Mouse (Mus musculus) layer of hippocampus, adult 2 months (tissue): ENCODE data around the gene Zfhx2. TPM values are rescaled to one million over a fixed set of nuclear protein-coding genes. Genes with fewer than 3 reads are reported as not detected.

Source experiments
- DNase-seq, 2 experiments: peaks; one replicate each; pipeline ENCODE4 v3.0.0; 2022; ENCODE audit warnings: low spot score in 2 of 2
- H3K27ac ChIP-seq: fragments of 200-600 bp; 2 replicates; pipeline ENCODE4 v1.8.1; 2022
- H3K4me3 ChIP-seq: fragments of 200-600 bp; 2 replicates; pipeline ENCODE4 v1.8.1; 2022; ENCODE audit warnings: mild to moderate bottlenecking
- CTCF ChIP-seq: fragments of 200-600 bp; conservative IDR thresholded peaks from 2 replicates; pipeline ENCODE4 v1.8.1; 2022; ENCODE audit warnings: antibody characterized with exemption, mild to moderate bottlenecking, moderate library complexity
- total RNA-seq, 2 experiments: library from RNA; stranded (reverse); gene quantifications; 2 replicates each; pipeline ENCODE4 v1.2.3; 2021

The Zfhx2 gene
- total RNA-seq, 2 experiments from 2014 or later, result 55.5 to 67.3 TPM

DNA sequence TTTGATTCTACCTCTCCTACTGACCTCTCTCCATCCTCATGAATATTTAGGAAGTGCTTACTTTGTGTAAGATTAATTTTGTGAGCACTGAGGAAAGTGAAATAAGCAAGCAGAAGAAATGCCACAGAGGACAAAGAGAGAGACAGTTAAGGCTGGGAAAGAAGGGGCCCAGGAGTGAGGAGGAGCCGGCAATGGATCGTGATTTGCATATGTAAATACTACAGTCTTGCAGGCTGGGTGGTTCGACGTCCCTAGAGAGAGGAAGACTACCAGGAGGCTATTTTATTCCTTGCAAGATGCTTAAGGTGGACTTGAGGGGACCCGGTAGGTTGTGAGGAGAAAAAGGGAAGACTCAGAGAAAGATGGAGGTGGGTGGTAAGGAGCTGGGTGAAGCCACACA is 11.0 kb downstream of the Zfhx2 start:
- Histone ChIP-seq H3K4me3 (no peak overlapping the region), H3K27ac (0 out of 2 replicates have a peak overlapping the region, but pooled peaks have one; percentile 2)
- DNase-seq, result no peak
- TF ChIP-seq CTCF, result no peak

DNA sequence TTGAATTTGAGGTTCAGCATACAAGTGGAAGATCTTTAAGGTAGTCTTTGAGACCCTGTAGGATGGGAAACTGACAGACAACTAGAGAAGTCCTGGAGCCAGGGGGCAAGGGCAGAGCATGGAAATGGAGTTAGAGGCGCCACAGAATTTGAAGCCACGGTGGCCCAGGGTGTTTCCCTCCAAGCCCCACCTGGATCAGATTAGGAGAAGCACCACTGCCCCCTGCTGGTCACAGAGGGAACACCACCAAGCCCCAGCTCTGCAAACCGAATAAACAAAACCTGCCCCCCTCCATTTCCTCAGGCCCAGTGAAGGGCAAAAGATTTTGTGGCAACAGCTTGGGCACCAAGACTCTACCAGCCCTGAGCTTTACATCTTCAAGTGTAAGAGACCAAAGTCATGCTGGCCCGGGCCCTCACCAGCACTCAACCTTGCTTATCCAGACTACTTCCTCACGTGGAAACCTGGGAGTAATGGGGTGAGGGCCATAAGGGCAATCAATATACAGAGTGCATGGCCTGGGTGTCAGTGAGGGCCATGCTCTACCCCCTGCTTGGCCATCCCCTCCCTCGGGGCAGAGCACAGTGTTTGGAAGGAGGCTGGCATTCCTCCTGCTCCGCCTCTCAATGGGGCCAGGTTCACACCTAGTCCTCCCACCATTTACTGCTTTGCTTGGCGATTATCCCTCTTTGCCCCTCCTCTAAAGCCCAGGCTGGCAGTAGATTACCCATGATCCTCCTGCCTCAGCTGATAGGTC is 12.7 kb downstream of the Zfhx2 start:
- TF ChIP-seq CTCF, result peak; percentile 96
- Histone ChIP-seq H3K27ac (peak overlapping the region; percentile 89), H3K4me3 (no peak overlapping the region)
- DNase-seq, result peak; percentile 63 to 83

DNA sequence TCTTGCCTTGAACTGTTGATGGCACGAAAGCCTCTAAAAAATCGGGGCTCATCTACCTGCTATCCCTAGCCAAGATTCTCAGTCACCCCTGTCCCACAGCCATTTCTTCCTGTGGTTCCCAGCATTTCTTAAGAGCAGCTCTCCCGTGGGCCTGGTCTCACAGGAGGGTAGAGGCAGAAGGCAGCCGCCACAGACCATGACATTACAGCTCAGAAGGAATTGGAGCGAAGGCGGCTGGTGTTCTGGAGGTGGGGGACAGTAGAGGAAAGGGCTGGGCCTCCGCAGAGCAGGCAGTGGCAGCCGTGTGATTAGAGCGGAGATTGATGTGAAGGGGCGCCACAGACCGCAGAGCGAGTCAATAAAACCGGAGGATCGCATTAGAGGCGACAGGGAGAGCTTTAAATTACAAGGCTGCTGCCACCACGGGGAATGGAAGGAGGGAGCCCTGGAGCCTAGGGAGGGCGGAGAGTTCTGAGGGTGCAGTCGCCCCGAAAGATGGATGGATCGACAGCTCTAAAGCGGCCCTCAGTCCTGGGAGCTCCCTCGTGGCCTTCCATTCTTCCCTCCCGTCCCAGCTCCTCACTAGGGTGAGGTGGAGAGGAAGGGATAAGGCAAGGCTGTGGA is 13.6 kb downstream of the Zfhx2 start:
- H3K27ac ChIP-seq, result peak overlapping the region; percentile 89
- no peak for TF ChIP-seq CTCF
- no peak for DNase-seq
- peak overlapping the region; percentile 8; the same call in 1 of the 2 replicates for H3K4me3 ChIP-seq

DNA sequence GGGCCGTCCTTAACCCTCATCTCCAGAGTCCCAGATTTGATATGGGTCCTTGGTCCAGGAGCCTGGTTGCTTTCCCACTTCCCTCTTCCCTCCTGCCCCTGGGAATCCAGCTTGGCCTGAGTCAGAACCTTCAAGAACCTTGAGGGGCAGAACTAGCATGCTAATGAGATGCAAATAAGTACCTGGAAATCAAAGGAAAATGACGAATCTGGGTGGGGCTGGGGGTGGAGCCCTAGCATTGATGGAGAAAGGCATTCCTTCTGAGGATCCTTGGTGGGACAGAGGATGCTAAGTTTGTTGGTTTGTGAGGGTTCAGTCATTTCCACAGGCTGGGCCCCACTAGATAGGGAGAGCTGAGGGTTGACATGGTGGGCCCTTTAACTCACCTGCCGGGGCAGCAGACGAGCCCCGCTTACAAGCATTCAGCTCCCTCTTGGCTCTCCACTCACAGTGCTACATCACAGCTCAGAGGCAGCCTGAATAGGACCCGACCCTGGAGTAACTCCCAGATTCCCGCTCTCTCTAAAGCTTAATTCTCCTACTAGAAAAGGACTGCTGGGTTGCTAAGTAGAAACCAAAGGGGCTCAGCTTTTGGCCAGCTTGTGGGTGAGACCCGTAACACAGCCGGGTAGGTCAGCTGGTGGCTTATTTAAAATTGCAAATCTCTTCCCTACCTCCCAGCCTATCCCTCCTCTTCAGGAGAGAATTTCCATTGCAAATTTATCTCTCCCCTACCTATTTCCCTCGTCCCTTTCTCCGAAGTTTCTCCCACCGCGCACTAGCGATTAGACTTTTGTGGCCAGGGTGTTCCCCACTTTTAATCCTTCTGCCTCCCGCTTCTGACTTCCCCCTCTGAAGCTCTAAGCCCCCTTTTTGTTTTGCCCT is 14.4 kb downstream of the Zfhx2 start:
- DNase-seq, result peak in 1 of 2 experiments; percentile 63
- no peak overlapping the region; the same call in 1 of the 2 replicates for H3K4me3 ChIP-seq
- TF ChIP-seq CTCF, result no peak
- H3K27ac ChIP-seq, result peak overlapping the region; percentile 89

DNA sequence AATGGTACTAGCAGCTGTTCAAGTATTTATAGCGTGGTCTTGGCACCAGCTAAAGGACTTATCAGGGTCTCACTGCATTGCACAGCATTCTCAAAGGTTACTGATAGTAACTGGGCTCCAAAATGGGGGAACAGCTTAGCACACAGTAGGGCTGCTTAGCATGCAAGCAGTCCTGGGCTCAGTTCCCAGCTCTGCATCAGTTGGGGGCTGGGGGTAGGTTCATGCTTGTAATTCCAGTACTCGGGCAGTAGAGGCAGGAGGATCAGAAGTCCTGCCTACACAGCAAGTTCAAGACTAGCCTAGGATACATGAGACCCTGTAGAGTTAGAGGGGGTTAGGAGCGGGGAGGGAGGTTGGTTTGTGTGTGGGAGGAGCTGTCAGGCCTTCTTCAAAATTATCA is 15.2 kb downstream of the Zfhx2 start:
- TF ChIP-seq CTCF, result peak; percentile 39
- Histone ChIP-seq H3K27ac (peak overlapping the region; percentile 89), H3K4me3 (no peak overlapping the region)
- no peak for DNase-seq

DNA sequence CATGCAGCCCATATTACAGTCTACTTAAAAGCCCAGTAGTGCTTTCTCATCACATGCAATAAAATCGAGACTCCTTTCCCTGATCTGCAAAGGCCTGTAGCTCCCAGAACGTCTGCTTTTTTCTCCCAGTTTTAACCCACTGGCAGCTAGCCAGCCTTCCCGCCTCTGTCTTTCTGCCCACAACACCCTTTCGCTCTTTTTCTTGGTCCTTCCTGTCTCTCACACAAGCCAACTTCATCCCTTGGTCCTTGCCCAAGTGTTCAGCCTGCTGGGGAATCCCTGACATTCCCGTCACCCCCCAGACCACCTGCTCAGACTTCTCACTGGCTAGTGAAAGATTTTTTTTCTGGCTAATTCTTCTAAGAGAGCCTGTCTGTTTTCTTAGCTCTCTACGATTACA is 15.9 kb downstream of the Zfhx2 start:
- H3K4me3 ChIP-seq, result no peak overlapping the region
- H3K27ac ChIP-seq, result peak overlapping the region; percentile 89
- no peak for DNase-seq
- TF ChIP-seq CTCF, result no peak

DNA sequence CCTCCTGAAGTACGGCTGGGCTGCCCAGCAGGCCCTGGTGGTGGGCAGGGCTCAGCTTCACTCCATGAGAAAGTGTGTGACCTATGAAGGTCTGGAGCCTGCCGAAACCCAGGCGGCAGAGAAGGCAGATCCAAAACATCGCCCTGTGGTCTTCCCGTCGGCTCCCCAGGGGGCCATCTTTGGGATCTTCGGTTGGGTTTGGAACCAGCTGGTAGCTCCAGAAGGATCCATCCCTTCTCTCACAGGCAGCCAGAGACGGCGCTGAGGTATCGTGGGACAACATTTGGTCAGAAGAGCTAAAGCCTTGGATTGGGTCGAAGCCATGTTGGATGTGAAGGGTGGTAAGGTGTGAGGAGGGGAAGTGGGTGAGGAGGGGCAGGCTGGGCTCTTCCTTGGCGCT is 17.7 kb downstream of the Zfhx2 start:
- no peak overlapping the region for H3K4me3 ChIP-seq
- H3K27ac ChIP-seq, result peak overlapping the region; percentile 89; the same call in 1 of the 2 replicates
- no peak for DNase-seq
- no peak for TF ChIP-seq CTCF

DNA sequence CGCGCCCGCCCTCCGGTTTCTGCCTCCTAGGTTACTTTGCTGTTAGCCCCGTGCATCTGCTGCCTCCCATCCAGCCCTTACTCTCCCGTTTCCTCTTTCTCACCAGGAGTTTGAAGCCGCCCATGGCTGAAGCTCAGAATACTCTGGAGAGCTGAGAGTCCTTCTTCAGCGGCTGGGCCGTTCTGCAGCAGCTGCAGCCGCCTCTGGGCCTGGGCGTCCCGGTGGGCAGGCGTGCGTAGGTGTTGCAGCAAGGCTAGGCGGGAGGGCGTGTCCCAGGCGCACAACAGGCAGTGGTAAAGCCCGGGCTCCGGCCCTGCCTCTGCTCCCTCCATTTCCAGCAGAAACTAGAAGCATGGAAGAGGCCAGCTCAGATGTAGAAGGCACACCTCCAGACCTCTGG is 20.4 kb downstream of the Zfhx2 start:
- no peak for TF ChIP-seq CTCF
- Histone ChIP-seq H3K4me3 (no peak overlapping the region), H3K27ac (peak overlapping the region; percentile 72)
- no peak for DNase-seq

DNA sequence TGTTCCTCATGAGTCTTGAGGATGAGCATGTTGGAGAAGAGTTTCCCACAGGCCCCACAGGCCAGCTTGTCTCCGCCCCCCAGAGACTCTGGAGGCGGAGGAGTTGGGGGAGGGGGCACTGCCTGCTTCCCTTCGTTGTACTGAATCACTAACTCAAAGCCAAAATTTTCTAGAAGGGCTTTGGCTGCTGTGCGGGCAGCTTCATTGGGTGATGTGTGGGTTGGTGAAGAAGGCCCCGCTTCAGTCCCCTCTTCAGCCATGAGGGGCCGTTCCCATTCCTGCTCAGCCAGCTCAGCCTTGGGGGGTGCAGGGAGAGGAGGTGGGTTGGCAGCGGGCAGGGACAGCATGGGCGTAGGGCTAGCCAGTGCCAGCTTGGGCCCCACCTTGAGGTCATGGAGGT is 26.1 kb downstream of the Zfhx2 start:
- no peak for TF ChIP-seq CTCF
- no peak for DNase-seq
- peak overlapping the region; percentile 69 for H3K27ac ChIP-seq
- H3K4me3 ChIP-seq, result no peak overlapping the region

DNA sequence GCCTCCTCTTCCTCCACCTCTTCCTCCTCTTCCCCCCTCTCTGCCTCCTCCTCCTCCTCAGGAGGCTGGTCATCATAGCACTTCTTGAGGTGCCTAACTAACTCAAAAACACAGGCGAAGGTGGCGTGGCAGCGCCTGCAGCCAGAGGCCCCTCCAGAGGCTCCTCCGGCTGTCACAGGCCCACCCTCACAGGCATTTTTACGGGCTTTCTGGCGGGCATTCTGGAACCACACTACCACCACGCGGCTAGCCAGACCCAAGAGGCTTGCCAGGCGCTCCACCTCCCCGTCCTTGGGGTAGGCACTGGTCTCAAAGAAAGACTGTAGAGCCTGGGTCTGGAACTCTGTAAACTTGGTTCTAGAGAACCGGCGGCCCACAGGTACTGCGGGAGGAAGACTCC is 26.7 kb downstream of the Zfhx2 start:
- TF ChIP-seq CTCF, result peak; percentile 17; the same call in 1 of the 2 replicates
- Histone ChIP-seq H3K4me3 (no peak overlapping the region), H3K27ac (peak overlapping the region; percentile 69)
- DNase-seq, result no peak

DNA sequence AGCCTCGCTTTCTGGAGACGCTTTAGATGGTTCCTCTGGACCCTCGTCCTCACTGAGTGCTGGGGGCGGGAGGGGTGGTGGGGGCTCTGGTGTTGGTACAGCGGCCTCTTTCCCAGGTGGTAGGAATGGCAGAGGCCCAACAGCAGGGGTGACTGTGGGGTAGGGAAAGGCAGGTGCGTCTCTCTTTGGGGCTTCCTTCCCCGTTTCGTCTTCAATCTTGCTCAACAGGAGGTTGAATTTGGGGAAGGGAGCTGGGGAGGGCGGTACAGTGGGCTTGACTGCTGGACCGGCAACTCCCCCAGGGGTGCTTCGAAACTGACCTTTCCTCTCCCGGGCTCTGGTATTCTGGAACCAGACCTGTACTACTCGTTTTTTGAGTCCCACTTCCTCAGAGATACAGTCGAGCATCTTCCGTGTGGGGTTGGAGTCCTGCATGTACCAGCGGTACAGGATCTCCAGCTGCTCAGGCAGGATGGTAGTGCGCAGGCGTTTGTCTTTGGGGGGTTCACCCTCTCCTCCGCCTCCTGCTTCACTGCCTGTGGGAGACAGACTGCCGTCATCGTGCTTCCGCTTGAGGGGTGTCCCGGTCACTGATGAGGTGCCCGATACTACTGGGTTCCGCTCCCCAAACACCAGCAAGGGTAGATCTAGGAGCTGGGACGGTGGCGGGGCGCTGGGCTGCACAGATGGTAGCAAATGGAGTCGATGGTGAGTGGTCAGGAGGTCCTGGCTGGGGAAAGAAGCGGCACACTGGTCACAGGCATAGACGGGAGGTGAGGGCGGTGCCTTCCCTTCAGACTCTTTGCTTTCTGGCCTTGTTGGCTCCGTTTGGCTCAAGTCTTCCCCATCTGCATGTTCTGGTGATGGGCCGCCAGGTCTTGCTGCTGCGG is 27.4 kb downstream of the Zfhx2 start:
- peak overlapping the region; percentile 69 for H3K27ac ChIP-seq

DNA sequence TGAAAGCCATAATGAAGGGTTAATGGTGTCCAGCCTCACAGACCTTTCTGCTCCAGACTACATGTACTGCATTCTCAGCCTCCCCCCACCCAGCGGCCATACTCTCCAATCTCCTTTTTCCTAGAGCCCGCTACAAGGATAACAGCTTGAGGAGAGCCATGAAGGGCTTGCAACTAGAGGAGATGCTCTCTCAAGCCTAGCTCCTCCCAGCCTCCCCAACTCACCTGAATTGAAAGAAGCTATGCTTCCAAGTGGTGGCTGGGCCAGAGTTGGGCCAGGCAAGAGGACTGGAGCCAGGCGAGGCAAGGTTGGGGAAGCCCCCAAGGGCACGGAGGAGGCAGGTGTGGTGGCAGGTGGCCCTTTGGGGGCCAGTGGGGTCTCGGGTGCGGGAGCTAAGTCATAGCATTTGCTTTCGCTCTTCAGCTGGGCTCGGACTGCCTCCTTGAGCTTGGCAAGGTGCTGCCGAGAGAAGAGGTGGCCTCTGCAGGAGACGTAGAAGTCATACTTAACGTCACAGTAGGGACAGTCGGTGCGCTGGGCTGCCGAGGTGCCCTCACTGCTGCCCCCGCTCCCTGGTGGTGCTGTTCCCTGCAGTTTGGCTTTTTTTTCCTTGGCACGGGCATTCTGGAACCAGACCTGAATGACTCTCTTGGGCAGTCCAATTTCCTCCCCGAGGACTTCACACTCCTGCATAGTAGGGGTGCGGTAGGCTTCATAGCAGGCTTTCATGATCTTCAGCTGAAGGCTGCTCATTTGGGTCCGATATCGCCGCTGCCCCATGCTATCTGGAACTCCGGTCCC is 28.3 kb downstream of the Zfhx2 start:
- no peak overlapping the region for H3K4me3 ChIP-seq
- peak overlapping the region; percentile 69 for H3K27ac ChIP-seq
- DNase-seq, result no peak
- TF ChIP-seq CTCF, result peak; percentile 25; the same call in 1 of the 2 replicates

More for the DNA sequence above, 27.4 kb downstream of the Zfhx2 start:
- no peak overlapping the region for H3K4me3 ChIP-seq
- no peak for DNase-seq
- TF ChIP-seq CTCF, result no peak
